Mouse (Mus musculus): ENCODE measurements at regions not wholly inside any gene's neighbourhood (a gene's known extent, or its start where the extent isn't known, plus 50 kb on each side); places are given as distances from the start of the nearest gene placed in this dataset.

GRCm38 (mm10) chr17:47317651-47318050, 51.0 kb upstream of the Mrps10 start:
- H3K9ac ChIP-seq (replicated peaks) = no peak overlapping the region
- WGBS = 89% methylated on average over 11 of the region's 11 CpGs
- no peak overlapping the region for H3K4me2 ChIP-seq (replicated peaks)
- no peak for ATAC-seq (ENCODE audit: low FRiP score, low read depth)
- no peaks in the 10 kb centered on the region for H3K27me3 ChIP-seq
- peaks cover 52% of the 10 kb centered on the region for H3K36me3 ChIP-seq
- H3K4me1 ChIP-seq = peaks cover 3% of the 10 kb centered on the region; the same call in 1 of the 2 replicates
- no peak overlapping the region for H3K4me3 ChIP-seq
- no peaks in the 10 kb centered on the region for H3K9me3 ChIP-seq
- H3K27ac ChIP-seq (replicated peaks) = no peak overlapping the region

- H3K4me2 ChIP-seq (replicated peaks) = no peak overlapping the region
- no peak overlapping the region for H3K27ac ChIP-seq (replicated peaks)
- no peaks in the 10 kb centered on the region for H3K9me3 ChIP-seq
- peaks cover 38% of the 10 kb centered on the region for H3K36me3 ChIP-seq
- no peaks in the 10 kb centered on the region for H3K27me3 ChIP-seq
- WGBS = 96% methylated on average over 7 of the region's 7 CpGs
- no peak overlapping the region for H3K4me3 ChIP-seq
- no peaks in the 10 kb centered on the region for H3K4me1 ChIP-seq
- no peak for ATAC-seq (ENCODE audit: low FRiP score, low read depth)
- no peak overlapping the region for H3K9ac ChIP-seq (replicated peaks)
These were observed 55.5 kb upstream of the Mrps10 start for GRCm38 (mm10) chr17:47313162-47313561.

GRCm38 (mm10) chr17:47311272-47311671, 57.4 kb upstream of the Mrps10 start:
- ATAC-seq (ENCODE audit: low FRiP score, low read depth) = no peak
- no peaks in the 10 kb centered on the region for H3K9me3 ChIP-seq
- no peak overlapping the region for H3K4me3 ChIP-seq
- H3K27ac ChIP-seq (replicated peaks) = no peak overlapping the region
- H3K4me2 ChIP-seq (replicated peaks) = no peak overlapping the region
- H3K36me3 ChIP-seq = peaks cover 29% of the 10 kb centered on the region
- H3K4me1 ChIP-seq = peaks cover 4% of the 10 kb centered on the region
- 89% methylated on average over 5 of the region's 5 CpGs for WGBS
- H3K9ac ChIP-seq (replicated peaks) = no peak overlapping the region
- no peaks in the 10 kb centered on the region for H3K27me3 ChIP-seq

GRCm38 (mm10) chr17:47306027-47306761, 62.5 kb upstream of the Mrps10 start:
- H3K27me3 ChIP-seq = no peaks in the 10 kb centered on the region
- 58% methylated on average over 13 of the region's 13 CpGs for WGBS
- peaks cover 34% of the 10 kb centered on the region for H3K4me1 ChIP-seq
- peaks cover 5% of the 10 kb centered on the region for H3K36me3 ChIP-seq
- H3K4me3 ChIP-seq = no peak overlapping the region
- no peak overlapping the region for H3K4me2 ChIP-seq (replicated peaks)
- H3K27ac ChIP-seq (replicated peaks) = peak overlapping the region; percentile 39; the same call in 1 of the 2 replicates
- H3K9me3 ChIP-seq = no peaks in the 10 kb centered on the region
- peak; percentile 54; the same call in 1 of the 2 replicates for ATAC-seq (ENCODE audit: low FRiP score, low read depth)
- no peak overlapping the region for H3K9ac ChIP-seq (replicated peaks)

GRCm38 (mm10) chr17:47304463-47305199, 64.1 kb upstream of the Mrps10 start:
- Histone ChIP-seq H3K36me3 (peaks cover 5% of the 10 kb centered on the region), H3K4me1 (peaks cover 41% of the 10 kb centered on the region), H3K9ac (replicated peaks) (no peak overlapping the region), H3K27ac (replicated peaks) (no peak overlapping the region), H3K4me2 (replicated peaks) (no peak overlapping the region), H3K4me3 (no peak overlapping the region), H3K9me3 (no peaks in the 10 kb centered on the region), H3K27me3 (no peaks in the 10 kb centered on the region)
- WGBS = 38% methylated on average over 8 of the region's 8 CpGs
- ATAC-seq (ENCODE audit: low FRiP score, low read depth) = no peak

GRCm38 (mm10) chr17:47303600-47303999, 65.1 kb upstream of the Mrps10 start:
- WGBS = 88% methylated on average over 3 of the region's 3 CpGs

GRCm38 (mm10) chr17:47298396-47298919, 70.2 kb upstream of the Mrps10 start:
- Histone ChIP-seq H3K27me3 (no peaks in the 10 kb centered on the region), H3K36me3 (no peaks in the 10 kb centered on the region), H3K4me3 (no peak overlapping the region), H3K4me1 (peaks cover 28% of the 10 kb centered on the region), H3K4me2 (replicated peaks) (no peak overlapping the region), H3K27ac (replicated peaks) (no peak overlapping the region), H3K9ac (replicated peaks) (no peak overlapping the region), H3K9me3 (no peaks in the 10 kb centered on the region)
- WGBS = 91% methylated on average over 6 of the region's 6 CpGs
- no peak for ATAC-seq (ENCODE audit: low FRiP score, low read depth)

More at GRCm38 (mm10) chr17:47303600-47303999, 65.1 kb upstream of the Mrps10 start:
- no peaks in the 10 kb centered on the region for H3K27me3 ChIP-seq
- no peak overlapping the region for H3K9ac ChIP-seq (replicated peaks)
- no peaks in the 10 kb centered on the region for H3K9me3 ChIP-seq
- no peak overlapping the region for H3K27ac ChIP-seq (replicated peaks)
- no peak overlapping the region for H3K4me2 ChIP-seq (replicated peaks)
- ATAC-seq (ENCODE audit: low FRiP score, low read depth) = no peak
- H3K4me3 ChIP-seq = no peak overlapping the region
- H3K36me3 ChIP-seq = peaks cover 5% of the 10 kb centered on the region
- H3K4me1 ChIP-seq = peaks cover 41% of the 10 kb centered on the region

- H3K27ac ChIP-seq (replicated peaks) = no peak overlapping the region
- H3K36me3 ChIP-seq = no peaks in the 10 kb centered on the region
- no peak overlapping the region for H3K4me3 ChIP-seq
- H3K9ac ChIP-seq (replicated peaks) = no peak overlapping the region
- H3K9me3 ChIP-seq = no peaks in the 10 kb centered on the region
- peaks cover 31% of the 10 kb centered on the region for H3K4me1 ChIP-seq
- 89% methylated on average over 8 of the region's 8 CpGs for WGBS
- ATAC-seq (ENCODE audit: low FRiP score, low read depth) = no peak
- no peak overlapping the region for H3K4me2 ChIP-seq (replicated peaks)
- H3K27me3 ChIP-seq = no peaks in the 10 kb centered on the region
These were observed 70.7 kb upstream of the Mrps10 start for GRCm38 (mm10) chr17:47297965-47298364.

- Histone ChIP-seq H3K27me3 (no peaks in the 10 kb centered on the region), H3K27ac (replicated peaks) (no peak overlapping the region), H3K4me2 (replicated peaks) (no peak overlapping the region), H3K36me3 (no peaks in the 10 kb centered on the region), H3K9me3 (no peaks in the 10 kb centered on the region), H3K4me1 (peaks cover 28% of the 10 kb centered on the region), H3K4me3 (no peak overlapping the region), H3K9ac (replicated peaks) (no peak overlapping the region)
- no peak for ATAC-seq (ENCODE audit: low FRiP score, low read depth)
- 82% methylated on average over 9 of the region's 9 CpGs for WGBS
These were observed 71.8 kb upstream of the Mrps10 start for GRCm38 (mm10) chr17:47296709-47297450.

GRCm38 (mm10) chr17:47295315-47296011, 73.2 kb upstream of the Mrps10 start:
- no peak overlapping the region for H3K4me3 ChIP-seq
- no peak for ATAC-seq (ENCODE audit: low FRiP score, low read depth)
- H3K9ac ChIP-seq (replicated peaks) = no peak overlapping the region
- H3K4me2 ChIP-seq (replicated peaks) = no peak overlapping the region
- H3K4me1 ChIP-seq = peaks cover 18% of the 10 kb centered on the region
- no peaks in the 10 kb centered on the region for H3K27me3 ChIP-seq
- 74% methylated on average over 17 of the region's 17 CpGs for WGBS
- peak overlapping the region; percentile 22; the same call in 1 of the 2 replicates for H3K27ac ChIP-seq (replicated peaks)
- no peaks in the 10 kb centered on the region for H3K36me3 ChIP-seq
- no peaks in the 10 kb centered on the region for H3K9me3 ChIP-seq

GRCm38 (mm10) chr17:47294091-47294534, 74.6 kb upstream of the Mrps10 start:
- Histone ChIP-seq H3K27ac (replicated peaks) (peak overlapping the region; percentile 46; the same call in 1 of the 2 replicates), H3K36me3 (no peaks in the 10 kb centered on the region), H3K9me3 (no peaks in the 10 kb centered on the region), H3K4me3 (no peak overlapping the region), H3K27me3 (no peaks in the 10 kb centered on the region), H3K9ac (replicated peaks) (no peak overlapping the region), H3K4me2 (replicated peaks) (no peak overlapping the region), H3K4me1 (peaks cover 14% of the 10 kb centered on the region)
- peak; percentile 30; the same call in 1 of the 2 replicates for ATAC-seq (ENCODE audit: low FRiP score, low read depth)
- 31% methylated on average over 5 of the region's 5 CpGs for WGBS

Data from midbrain, embryonic 12.5 days (tissue).